Mouse (Mus musculus) MEL (cell line): ENCODE measurements around the gene Lrrc8a. TPM values are rescaled to one million over a fixed set of nuclear protein-coding genes. Genes with fewer than 3 reads are reported as not detected.

Experiments used
- DNase-seq: peaks from one replicate; pipeline ENCODE4 v3.0.0; 2011; ENCODE audit warnings: low read depth, low spot score
- H3K27ac ChIP-seq: 2 replicates; pipeline ENCODE4 v1.5.1; 2012; ENCODE audit warnings: low read depth, mild to moderate bottlenecking, control low read depth, low read length, moderate library complexity; ENCODE audit not compliant: control insufficient read depth
- H3K27me3 ChIP-seq, 2 experiments: fragments of 150-350 bp in 1 of 2; sonication (generic) in 1 of 2; 2 replicates each; pipeline ENCODE4 v1.6.1; 2012; ENCODE audit warnings: low read length in 2 of 2, mild to moderate bottlenecking in 2 of 2, improper control_type of control experiment in 1 of 2, moderate library complexity in 1 of 2; ENCODE audit not compliant: insufficient read depth in 2 of 2, control insufficient read depth in 1 of 2
- H3K36me3 ChIP-seq, 2 experiments: 2 replicates each; pipeline ENCODE4 v1.6.1; 2012 to 2014; ENCODE audit warnings: low read length in 2 of 2, improper control_type of control experiment in 1 of 2, inconsistent platforms in 1 of 2, mild to moderate bottlenecking in 1 of 2; ENCODE audit not compliant: insufficient read depth in 2 of 2, control insufficient read depth in 1 of 2
- H3K4me1 ChIP-seq, 2 experiments: fragments of 150-350 bp in 1 of 2; sonication (generic) in 1 of 2; 2 replicates each; pipeline ENCODE4 v1.6.1; 2012; ENCODE audit warnings: low read length in 2 of 2, improper control_type of control experiment in 1 of 2, mild to moderate bottlenecking in 1 of 2; ENCODE audit not compliant: insufficient read depth in 2 of 2, control insufficient read depth in 1 of 2
- H3K4me3 ChIP-seq, 2 experiments: fragments of 150-350 bp in 1 of 2; sonication (generic) in 1 of 2; 2 replicates each; pipeline ENCODE4 v1.5.1; 2012; ENCODE audit warnings: low read depth in 2 of 2, low read length in 2 of 2, mild to moderate bottlenecking in 2 of 2, moderate library complexity in 2 of 2, control low read depth in 1 of 2, improper control_type of control experiment in 1 of 2; ENCODE audit not compliant: control insufficient read depth in 1 of 2, insufficient read depth in 1 of 2
- H3K79me2 ChIP-seq: 2 replicates; pipeline ENCODE4 v1.6.1; 2012; ENCODE audit warnings: mild to moderate bottlenecking, low read length, moderate library complexity; ENCODE audit not compliant: control insufficient read depth, poor library complexity, insufficient read depth
- H3K9ac ChIP-seq: 2 replicates; pipeline ENCODE4 v1.6.1; 2012; ENCODE audit warnings: low read depth, mild to moderate bottlenecking, control low read depth, low read length, moderate library complexity; ENCODE audit not compliant: control insufficient read depth, poor library complexity, severe bottlenecking
- H3K9me3 ChIP-seq: fragments of 150-350 bp; sonication (generic); replicated peaks from 2 replicates; pipeline ENCODE4 v1.6.1; 2012; ENCODE audit warnings: mild to moderate bottlenecking, low read length, improper control_type of control experiment, moderate library complexity; ENCODE audit not compliant: insufficient read depth
- BHLHE40 ChIP-seq: IDR thresholded peaks from 2 replicates; pipeline ENCODE4 v1.6.1; 2012; ENCODE audit warnings: low read depth, mild to moderate bottlenecking, inconsistent platforms, low read length, improper control_type of control experiment, borderline replicate concordance
- CHD2 ChIP-seq: IDR thresholded peaks from 2 replicates; pipeline ENCODE4 v1.6.1; 2011; ENCODE audit warnings: low read length, improper control_type of control experiment
- CTCF ChIP-seq, 3 experiments: IDR thresholded peaks in 2 of 3; conservative IDR thresholded peaks in 1 of 3; 2 replicates each; pipeline ENCODE4 v1.5.1; 2011 to 2012; ENCODE audit warnings: low read length in 3 of 3, low read depth in 2 of 3, mild to moderate bottlenecking in 2 of 3, improper control_type of control experiment in 1 of 3, inconsistent platforms in 1 of 3, mixed read lengths in 1 of 3, moderate library complexity in 1 of 3; ENCODE audit not compliant: control insufficient read depth in 1 of 3, insufficient read depth in 1 of 3, poor library complexity in 1 of 3, severe bottlenecking in 1 of 3
- ELF1 ChIP-seq: IDR thresholded peaks from 2 replicates; pipeline ENCODE4 v1.6.1; 2014; ENCODE audit warnings: low read depth, mild to moderate bottlenecking, inconsistent platforms, low read length, improper control_type of control experiment, moderate library complexity
- HCFC1 ChIP-seq: IDR thresholded peaks from 2 replicates; pipeline ENCODE4 v1.6.1; 2012; ENCODE audit warnings: low read depth, mild to moderate bottlenecking, inconsistent platforms, low read length, improper control_type of control experiment, moderate library complexity
- MAX ChIP-seq: IDR thresholded peaks from 2 replicates; pipeline ENCODE4 v1.6.1; 2011; ENCODE audit warnings: low read length, improper control_type of control experiment
- MAZ ChIP-seq: IDR thresholded peaks from 2 replicates; pipeline ENCODE4 v1.6.1; 2012; ENCODE audit warnings: low read depth, mild to moderate bottlenecking, inconsistent platforms, low read length, improper control_type of control experiment
- MYB ChIP-seq: IDR thresholded peaks from 2 replicates; pipeline ENCODE4 v1.6.1; 2011; ENCODE audit warnings: mild to moderate bottlenecking, low read depth, low read length, improper control_type of control experiment
- NELFE ChIP-seq: IDR thresholded peaks from 2 replicates; pipeline ENCODE4 v1.6.1; 2011; ENCODE audit warnings: low read depth, low read length, improper control_type of control experiment
- POLR2AphosphoS5 ChIP-seq: IDR thresholded peaks from 2 replicates; pipeline ENCODE4 v1.6.1; 2012; ENCODE audit warnings: low read depth, borderline replicate concordance, mild to moderate bottlenecking, inconsistent platforms, low read length, moderate library complexity, mixed read lengths
- RAD21 ChIP-seq: IDR thresholded peaks from 2 replicates; pipeline ENCODE4 v1.6.1; 2011; ENCODE audit warnings: mild to moderate bottlenecking, low read depth, low read length, improper control_type of control experiment
- RCOR1 ChIP-seq: IDR thresholded peaks from 2 replicates; pipeline ENCODE4 v1.6.1; 2012; ENCODE audit warnings: low read depth, mild to moderate bottlenecking, inconsistent platforms, low read length, improper control_type of control experiment
- SMC3 ChIP-seq: IDR thresholded peaks from 2 replicates; pipeline ENCODE4 v1.6.1; 2011; ENCODE audit warnings: low read depth, low read length, improper control_type of control experiment
- TBP ChIP-seq: IDR thresholded peaks from 2 replicates; pipeline ENCODE4 v1.8.0; 2011; ENCODE audit warnings: low read depth, low read length, improper control_type of control experiment
- USF1 ChIP-seq: IDR thresholded peaks from 2 replicates; pipeline ENCODE4 v1.6.1; 2014; ENCODE audit warnings: low read depth, mild to moderate bottlenecking, inconsistent platforms, low read length, improper control_type of control experiment, moderate library complexity
- USF2 ChIP-seq, 2 experiments: IDR thresholded peaks; 2 replicates each; pipeline ENCODE4 v1.6.1; 2011 to 2012; ENCODE audit warnings: improper control_type of control experiment in 2 of 2, low read length in 2 of 2, borderline replicate concordance in 1 of 2, inconsistent platforms in 1 of 2, low read depth in 1 of 2, mild to moderate bottlenecking in 1 of 2; ENCODE audit not compliant: insufficient read depth in 1 of 2
- ZKSCAN1 ChIP-seq: IDR thresholded peaks from 2 replicates; pipeline ENCODE4 v1.6.1; 2012; ENCODE audit warnings: low read depth, mild to moderate bottlenecking, inconsistent platforms, low read length, improper control_type of control experiment, moderate library complexity
- ZNF384 ChIP-seq: IDR thresholded peaks from 2 replicates; pipeline ENCODE4 v1.6.1; 2012; ENCODE audit warnings: low read depth, mild to moderate bottlenecking, inconsistent platforms, low read length, improper control_type of control experiment
- polyA plus RNA-seq, 2 experiments: library from polyadenylated mRNA; stranded (reverse) in 1 of 2; unstranded in 1 of 2; fragments of >175 nt in 1 of 2; fragments of >200 nt in 1 of 2; gene quantifications; 2 replicates each; pipeline versions ENCODE4 v1.2.1 to v1.2.4; 2012; ENCODE audit warnings: low replicate concordance in 2 of 2, low read depth in 1 of 2; ENCODE audit not compliant: insufficient read length in 2 of 2, insufficient read depth in 1 of 2, missing spikeins in 1 of 2
- total RNA-seq: library from RNA; depleted of rRNA; stranded (reverse); fragments of 300-350 nt; gene quantifications from 2 replicates; pipeline ENCODE4 v1.2.3, GENCODE M21; 2012

Lrrc8a gene
- total and polyA plus RNA-seq, 3 experiments = 6.9 to 8.3 TPM; not detected in 1

DNA sequence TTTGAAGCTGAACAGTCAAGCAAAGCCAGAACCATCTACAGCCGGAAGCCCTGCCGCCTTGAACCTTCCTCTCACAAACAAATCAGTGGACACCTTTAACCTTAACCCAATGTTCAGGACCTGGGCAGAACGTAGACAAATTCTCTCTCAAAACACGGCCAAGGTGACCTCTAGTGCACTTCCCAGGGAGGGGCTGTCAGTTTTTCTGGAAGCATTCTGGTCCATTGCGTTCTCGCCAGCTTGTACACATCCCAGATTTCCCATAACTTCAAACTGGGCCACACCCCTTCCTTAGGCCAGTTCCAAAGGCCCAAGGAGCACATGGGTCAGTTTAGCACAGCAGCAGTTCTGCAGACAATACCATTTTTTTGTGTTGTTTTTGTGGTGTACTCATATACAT is 22.0 kb upstream of the Lrrc8a start:
- Histone ChIP-seq H3K4me3 (no peak overlapping the region), H3K27ac (no peak overlapping the region), H3K36me3 (no peaks in the 10 kb centered on the region), H3K27me3 (peaks cover 0 to 2% of the 10 kb centered on the region in 2 experiments; a peak in 1 of 4 replicates), H3K4me1 (no peaks in the 10 kb centered on the region), H3K9ac (no peak overlapping the region), H3K79me2 (no peaks in the 10 kb centered on the region), H3K9me3 (no peaks in the 10 kb centered on the region)
- DNase-seq = no peak
- TF ChIP-seq MAX = no peak
- no peak for TF ChIP-seq USF1
- TF ChIP-seq BHLHE40 = no peak
- TF ChIP-seq MYB = no peak
- TF ChIP-seq USF2 (IDR thresholded peaks at IDR 0.05; ENCODE audit: borderline replicate concordance in 1 of 2, insufficient read depth in 1 of 2, low read depth in 1 of 2, low read length in 2 of 2) = no peak
- no peak for TF ChIP-seq ZKSCAN1
- TF ChIP-seq TBP = no peak
- no peak for TF ChIP-seq SMC3
- TF ChIP-seq ELF1 = no peak
- TF ChIP-seq HCFC1 = no peak
- TF ChIP-seq CTCF (IDR thresholded peaks at IDR 0.05 in 2 of 3, conservative IDR thresholded peaks at IDR 0.05 in 1 of 3; ENCODE audit: control insufficient read depth in 1 of 3, insufficient read depth in 1 of 3, low read depth in 2 of 3, low read length in 3 of 3, poor library complexity in 1 of 3, severe bottlenecking in 1 of 3) = no peak
- no peak for TF ChIP-seq NELFE
- TF ChIP-seq RAD21 = no peak
- TF ChIP-seq ZNF384 = no peak
- TF ChIP-seq MAZ = no peak
- no peak for TF ChIP-seq CHD2

DNA sequence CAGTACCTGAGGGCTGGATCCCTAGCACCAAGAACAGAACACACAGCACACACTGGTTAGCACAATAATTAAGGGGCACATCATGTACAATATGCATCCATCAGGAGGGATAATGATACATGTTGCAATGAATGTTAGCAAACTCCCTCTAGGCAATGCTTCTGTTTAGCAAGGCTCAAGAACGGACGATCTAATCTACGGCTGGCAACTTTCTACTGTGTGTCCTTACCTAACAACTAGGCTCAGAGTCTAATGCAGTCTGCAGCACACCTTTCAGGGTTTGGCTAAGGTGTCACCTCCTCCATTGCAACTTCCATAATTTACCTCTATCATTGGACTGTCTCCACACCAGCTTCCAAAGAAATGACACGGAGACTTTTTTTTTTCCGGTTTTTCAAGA is 21.2 kb upstream of the Lrrc8a start:
- Histone ChIP-seq H3K79me2 (no peaks in the 10 kb centered on the region), H3K27ac (no peak overlapping the region), H3K36me3 (no peaks in the 10 kb centered on the region), H3K27me3 (peaks cover 0 to 2% of the 10 kb centered on the region in 2 experiments; a peak in 1 of 4 replicates)
- DNase-seq = no peak
- no peak for TF ChIP-seq RCOR1
- TF ChIP-seq POLR2AphosphoS5 = no peak
- TF ChIP-seq, all 39 proteins: peak for 0
- no peak overlapping the region for H3K9ac ChIP-seq
- H3K4me3 ChIP-seq = no peak overlapping the region
- no peaks in the 10 kb centered on the region for H3K4me1 ChIP-seq
- H3K9me3 ChIP-seq = no peaks in the 10 kb centered on the region
